Mouse (Mus musculus) liver, embryonic 12.5 days (tissue): ENCODE data around the gene Immp2l. TPM values are rescaled to one million over a fixed set of nuclear protein-coding genes. Genes with fewer than 3 reads are reported as not detected.

Experiments used
- ATAC-seq: fragments of 200-750 bp; cut with Nextera tagmentation; 2 replicates; pipeline ENCODE4 v1.8.0; 2017; ENCODE audit warnings: moderate number of reproducible peaks, mild to moderate bottlenecking, moderate library complexity
- H3K27ac ChIP-seq: fragments of 300-500 bp; sonication (generic); 2 replicates; pipeline ENCODE4 v1.5.1; 2016; ENCODE audit warnings: mild to moderate bottlenecking
- H3K27me3 ChIP-seq: fragments of 300-500 bp; sonication (generic); replicated peaks from 2 replicates; pipeline ENCODE4 v1.6.1; 2016; ENCODE audit warnings: mild to moderate bottlenecking, moderate library complexity
- H3K36me3 ChIP-seq: fragments of 300-500 bp; sonication (generic); 2 replicates; pipeline ENCODE4 v1.6.1; 2016; ENCODE audit warnings: mild to moderate bottlenecking, moderate library complexity
- H3K4me1 ChIP-seq: fragments of 300-500 bp; sonication (generic); 2 replicates; pipeline ENCODE4 v1.6.1; 2016
- H3K4me2 ChIP-seq: fragments of 300-500 bp; sonication (generic); 2 replicates; pipeline ENCODE4 v1.6.1; 2016; ENCODE audit warnings: mild to moderate bottlenecking, moderate library complexity
- H3K4me3 ChIP-seq: fragments of 300-500 bp; sonication (generic); 2 replicates; pipeline ENCODE4 v1.5.1; 2016; ENCODE audit warnings: mild to moderate bottlenecking, moderate library complexity
- H3K9ac ChIP-seq: fragments of 300-500 bp; sonication (generic); 2 replicates; pipeline ENCODE4 v1.6.1; 2016; ENCODE audit warnings: mild to moderate bottlenecking, moderate library complexity
- H3K9me3 ChIP-seq: fragments of 300-500 bp; sonication (generic); replicated peaks from 2 replicates; pipeline ENCODE4 v1.6.1; 2016; ENCODE audit warnings: mild to moderate bottlenecking, moderate library complexity
- WGBS: fragments of 180-500 bp; shearing (Covaris S2); methylation state at CpG from one replicate; pipeline ENCODE4 v1.1.7; 2016; ENCODE audit not compliant: insufficient replicate concordance; 5-methylcytosine and 5-hydroxymethylcytosine counted together
- polyA plus RNA-seq: library from polyadenylated mRNA; unstranded; fragments of >200 nt; fragmentation: Nextera tagmentation; extraction: Ambion mirVana; gene quantifications from 2 replicates; pipeline ENCODE4 v1.2.1, GENCODE M21; 2016

Immp2l gene
- polyA plus RNA-seq, 1 experiment from 2014 or later: 11.6 TPM

- WGBS: 77% methylated on average over 11 of the region's 11 CpGs
- Histone ChIP-seq H3K36me3 (no peaks in the 10 kb centered on the region), H3K4me3 (no peak overlapping the region), H3K27me3 (no peaks in the 10 kb centered on the region), H3K27ac (no peak overlapping the region), H3K9ac (no peak overlapping the region), H3K9me3 (no peaks in the 10 kb centered on the region), H3K4me2 (no peak overlapping the region), H3K4me1 (peaks cover 7% of the 10 kb centered on the region)
- ATAC-seq: no peak
Observed at GRCm38 (mm10) chr12:41054006-41054791, 30.3 kb downstream of the Immp2l start.

- Histone ChIP-seq H3K27ac (no peak overlapping the region), H3K36me3 (no peaks in the 10 kb centered on the region), H3K9me3 (no peaks in the 10 kb centered on the region), H3K4me3 (no peak overlapping the region), H3K9ac (no peak overlapping the region), H3K4me2 (no peak overlapping the region), H3K4me1 (peaks cover 3% of the 10 kb centered on the region), H3K27me3 (no peaks in the 10 kb centered on the region)
- no peak for ATAC-seq
Observed at GRCm38 (mm10) chr12:41055941-41056340, 32.1 kb downstream of the Immp2l start.

- 16% methylated on average over 3 of the region's 3 CpGs for WGBS
Observed at GRCm38 (mm10) chr12:41063281-41063680, 39.4 kb downstream of the Immp2l start.

GRCm38 (mm10) chr12:41081843-41082242 is 58.0 kb downstream of the Immp2l start:
- H3K4me3 ChIP-seq: no peak overlapping the region
- no peaks in the 10 kb centered on the region for H3K36me3 ChIP-seq
- H3K9me3 ChIP-seq: no peaks in the 10 kb centered on the region
- ATAC-seq: no peak
- H3K9ac ChIP-seq: no peak overlapping the region
- H3K4me2 ChIP-seq: no peak overlapping the region
- no peaks in the 10 kb centered on the region for H3K27me3 ChIP-seq
- WGBS: 88% methylated on average over 1 of the region's 1 CpGs
- H3K27ac ChIP-seq: no peak overlapping the region
- peaks cover 18% of the 10 kb centered on the region for H3K4me1 ChIP-seq

More at GRCm38 (mm10) chr12:41063281-41063680, 39.4 kb downstream of the Immp2l start:
- H3K9me3 ChIP-seq: no peaks in the 10 kb centered on the region
- ATAC-seq: peak; percentile 71; the same call in 1 of the 2 replicates
- no peaks in the 10 kb centered on the region for H3K36me3 ChIP-seq
- no peak overlapping the region for H3K9ac ChIP-seq
- H3K27me3 ChIP-seq: no peaks in the 10 kb centered on the region
- no peak overlapping the region for H3K27ac ChIP-seq
- H3K4me3 ChIP-seq: no peak overlapping the region
- peaks cover 15% of the 10 kb centered on the region for H3K4me1 ChIP-seq
- H3K4me2 ChIP-seq: no peak overlapping the region

- Histone ChIP-seq H3K9me3 (no peaks in the 10 kb centered on the region), H3K36me3 (no peaks in the 10 kb centered on the region), H3K9ac (no peak overlapping the region), H3K27ac (peak overlapping the region; percentile 72), H3K27me3 (no peaks in the 10 kb centered on the region), H3K4me2 (peak overlapping the region; percentile 28), H3K4me1 (peaks cover 18% of the 10 kb centered on the region), H3K4me3 (no peak overlapping the region)
- 41% methylated on average over 2 of the region's 2 CpGs for WGBS
- ATAC-seq: peak; percentile 83
Observed at GRCm38 (mm10) chr12:41084370-41085089, 60.6 kb downstream of the Immp2l start.

GRCm38 (mm10) chr12:41089931-41090366 is 66.1 kb downstream of the Immp2l start:
- Histone ChIP-seq H3K27ac (no peak overlapping the region), H3K4me1 (peaks cover 5% of the 10 kb centered on the region), H3K9me3 (no peaks in the 10 kb centered on the region), H3K4me3 (no peak overlapping the region), H3K9ac (no peak overlapping the region), H3K36me3 (no peaks in the 10 kb centered on the region), H3K27me3 (no peaks in the 10 kb centered on the region), H3K4me2 (no peak overlapping the region)
- no peak for ATAC-seq
- 83% methylated on average over 5 of the region's 5 CpGs for WGBS

- 0 out of 2 replicates have a peak, but pooled peaks cover 2% of the 10 kb centered on the region for H3K4me1 ChIP-seq
- no peak overlapping the region for H3K4me3 ChIP-seq
- no peak overlapping the region for H3K9ac ChIP-seq
- ATAC-seq: no peak
- no peaks in the 10 kb centered on the region for H3K27me3 ChIP-seq
- no peaks in the 10 kb centered on the region for H3K36me3 ChIP-seq
- H3K9me3 ChIP-seq: no peaks in the 10 kb centered on the region
- WGBS: 57% methylated on average over 2 of the region's 2 CpGs
- H3K27ac ChIP-seq: no peak overlapping the region
- no peak overlapping the region for H3K4me2 ChIP-seq
Observed at GRCm38 (mm10) chr12:41090771-41091170, 66.9 kb downstream of the Immp2l start.

- no peaks in the 10 kb centered on the region for H3K9me3 ChIP-seq
- H3K4me1 ChIP-seq: peaks cover 3% of the 10 kb centered on the region; the same call in 1 of the 2 replicates
- no peaks in the 10 kb centered on the region for H3K27me3 ChIP-seq
- H3K36me3 ChIP-seq: no peaks in the 10 kb centered on the region
- H3K27ac ChIP-seq: no peak overlapping the region
- 64% methylated on average over 2 of the region's 2 CpGs for WGBS
- H3K9ac ChIP-seq: no peak overlapping the region
- no peak overlapping the region for H3K4me3 ChIP-seq
- no peak for ATAC-seq
- no peak overlapping the region for H3K4me2 ChIP-seq
Observed at GRCm38 (mm10) chr12:41091316-41091715, 67.4 kb downstream of the Immp2l start.

GRCm38 (mm10) chr12:41096045-41096444 is 72.2 kb downstream of the Immp2l start:
- WGBS: 16% methylated on average over 4 of the region's 4 CpGs
- no peak overlapping the region for H3K4me3 ChIP-seq
- no peak for ATAC-seq
- no peak overlapping the region for H3K27ac ChIP-seq
- H3K4me1 ChIP-seq: peaks cover 3% of the 10 kb centered on the region; the same call in 1 of the 2 replicates
- H3K9me3 ChIP-seq: no peaks in the 10 kb centered on the region
- no peak overlapping the region for H3K4me2 ChIP-seq
- H3K36me3 ChIP-seq: no peaks in the 10 kb centered on the region
- H3K27me3 ChIP-seq: no peaks in the 10 kb centered on the region
- no peak overlapping the region for H3K9ac ChIP-seq

- 28% methylated on average over 5 of the region's 5 CpGs for WGBS
- no peak overlapping the region for H3K4me2 ChIP-seq
Observed at GRCm38 (mm10) chr12:41097406-41097805, 73.5 kb downstream of the Immp2l start.

GRCm38 (mm10) chr12:41109011-41109410 is 85.1 kb downstream of the Immp2l start:
- ATAC-seq: no peak

More at GRCm38 (mm10) chr12:41097406-41097805, 73.5 kb downstream of the Immp2l start:
- H3K27ac ChIP-seq: no peak overlapping the region
- H3K9ac ChIP-seq: no peak overlapping the region
- H3K9me3 ChIP-seq: no peaks in the 10 kb centered on the region
- H3K4me3 ChIP-seq: no peak overlapping the region
- no peaks in the 10 kb centered on the region for H3K36me3 ChIP-seq
- ATAC-seq: peak; percentile 65
- H3K4me1 ChIP-seq: peaks cover 3% of the 10 kb centered on the region; the same call in 1 of the 2 replicates
- no peaks in the 10 kb centered on the region for H3K27me3 ChIP-seq

GRCm38 (mm10) chr12:41111456-41111855 is 87.6 kb downstream of the Immp2l start:
- Histone ChIP-seq H3K9me3 (no peaks in the 10 kb centered on the region), H3K4me2 (peak overlapping the region; percentile 52), H3K9ac (no peak overlapping the region), H3K27ac (peak overlapping the region; percentile 82), H3K27me3 (no peaks in the 10 kb centered on the region), H3K4me3 (no peak overlapping the region), H3K4me1 (peaks cover 14% of the 10 kb centered on the region), H3K36me3 (no peaks in the 10 kb centered on the region)
- 39% methylated on average over 1 of the region's 1 CpGs for WGBS
- ATAC-seq: peak; percentile 81

More at GRCm38 (mm10) chr12:41109011-41109410, 85.1 kb downstream of the Immp2l start:
- WGBS: 52% methylated on average over 2 of the region's 2 CpGs
- H3K36me3 ChIP-seq: no peaks in the 10 kb centered on the region
- peaks cover 14% of the 10 kb centered on the region for H3K4me1 ChIP-seq
- H3K9me3 ChIP-seq: no peaks in the 10 kb centered on the region
- H3K9ac ChIP-seq: no peak overlapping the region
- H3K4me2 ChIP-seq: no peak overlapping the region
- H3K27me3 ChIP-seq: no peaks in the 10 kb centered on the region
- H3K27ac ChIP-seq: no peak overlapping the region
- H3K4me3 ChIP-seq: no peak overlapping the region
